Mouse (Mus musculus) liver, postnatal 0 days (tissue): ENCODE measurements around the gene Pard3.

ENCODE experiments used
- CTCF ChIP-seq: sonication (generic); IDR thresholded peaks from 2 replicates; pipeline ENCODE4 v1.5.1; 2016; ENCODE audit warnings: antibody characterized with exemption, low read depth
- EP300 ChIP-seq: IDR thresholded peaks from 2 replicates; pipeline ENCODE4 v1.6.1; 2016; ENCODE audit warnings: antibody characterized with exemption, low read depth, mild to moderate bottlenecking

- TF ChIP-seq CTCF (no peak), EP300 (no peak)
Measured at GRCm38 (mm10) chr8:127608541-127609270, 545.0 kb downstream of the Pard3 start.
